Mouse (Mus musculus) small intestine, adult 2 months (tissue): ENCODE measurements around the gene Gls2. TPM values are rescaled to one million over a fixed set of nuclear protein-coding genes. Genes with fewer than 3 reads are reported as not detected.

Experiments
- H3K27ac ChIP-seq: fragments of 200-500 bp; 2 replicates; pipeline ENCODE4 v1.5.1; 2012; ENCODE audit warnings: low read depth, low read length, control low read depth, inconsistent platforms; ENCODE audit not compliant: insufficient read depth
- H3K27me3 ChIP-seq: fragments of 200-500 bp; 2 replicates; pipeline ENCODE4 v1.6.1; 2012; ENCODE audit warnings: mild to moderate bottlenecking, moderate library complexity, low read length, inconsistent platforms; ENCODE audit not compliant: control insufficient read depth, insufficient read depth
- H3K36me3 ChIP-seq: fragments of 200-500 bp; 2 replicates; pipeline ENCODE4 v1.6.1; 2012; ENCODE audit warnings: mild to moderate bottlenecking, low read length, control low read depth, inconsistent platforms; ENCODE audit not compliant: control insufficient read depth, insufficient read depth
- H3K4me1 ChIP-seq: fragments of 200-500 bp; 2 replicates; pipeline ENCODE4 v1.6.1; 2012; ENCODE audit warnings: low read length, inconsistent platforms, mixed read lengths; ENCODE audit not compliant: control insufficient read depth, insufficient read depth, insufficient read length
- H3K4me3 ChIP-seq: fragments of 200-500 bp; 2 replicates; pipeline ENCODE4 v1.5.1; 2012; ENCODE audit warnings: low read depth, mild to moderate bottlenecking, control low read depth, inconsistent platforms, low read length, moderate library complexity
- CTCF ChIP-seq: fragments of 200-500 bp; IDR thresholded peaks from 2 replicates; pipeline ENCODE4 v1.5.1; 2012; ENCODE audit warnings: low read depth, mild to moderate bottlenecking, control low read depth, inconsistent platforms, low read length, moderate library complexity, mixed read lengths; ENCODE audit not compliant: insufficient replicate concordance, insufficient read length; ENCODE audit errors: extremely low read depth
- POLR2A ChIP-seq: fragments of 200-500 bp; IDR thresholded peaks from 2 replicates; pipeline ENCODE4 v1.6.1; 2012; ENCODE audit warnings: low read depth, mild to moderate bottlenecking, control low read depth, inconsistent platforms, low read length, moderate library complexity
- whole genome bisulfite sequencing: fragments of 180-500 bp; shearing (Covaris S2); methylation state at CpG from one replicate; pipeline ENCODE4 v1.1.7; 2018; 5-methylcytosine and 5-hydroxymethylcytosine counted together
- polyA plus RNA-seq: library from polyadenylated mRNA; depleted of rRNA; stranded (reverse); fragments of >200 nt; gene quantifications from 2 replicates; pipeline ENCODE4 v1.2.3, GENCODE M21; 2012

Gls2 gene
- polyA plus RNA-seq, 1 experiment = 7.5 TPM

DNA sequence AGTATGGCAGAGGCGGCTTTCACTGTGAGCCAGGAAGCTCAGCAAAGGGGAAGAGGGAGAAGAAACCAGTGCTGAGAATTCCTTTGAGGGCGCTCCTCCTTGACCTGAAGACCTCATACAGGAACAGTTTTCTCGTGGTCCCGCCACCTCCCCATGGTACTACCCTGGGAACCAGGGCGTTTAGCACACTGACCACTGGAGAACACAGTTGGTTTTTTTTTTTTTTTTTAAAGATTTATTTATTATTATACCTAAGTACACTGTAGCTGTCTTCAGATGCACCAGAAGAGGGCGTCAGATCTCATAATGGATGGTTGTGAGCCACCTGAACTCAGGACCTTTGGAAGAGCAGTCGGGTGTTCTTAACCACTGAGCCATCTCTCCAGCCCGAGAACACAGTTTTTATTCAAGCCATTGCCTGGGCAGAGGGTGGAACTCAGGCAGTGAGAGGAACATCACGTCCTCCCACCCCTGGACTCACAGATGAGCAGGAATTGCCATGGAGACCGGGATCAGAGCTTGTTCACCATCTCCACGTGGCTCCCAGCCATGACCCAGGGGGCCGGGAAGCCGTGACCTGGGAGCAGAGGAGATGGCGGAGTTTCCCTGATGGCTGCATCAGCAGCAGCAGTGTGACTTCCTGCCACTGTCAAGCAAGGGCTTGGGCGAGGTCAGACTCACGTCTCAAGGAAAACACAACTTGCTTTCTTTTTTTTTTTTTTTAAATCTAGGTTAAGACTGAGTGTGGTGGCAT, 27.5 kb downstream of the Gls2 start:
- Histone ChIP-seq H3K4me3 (no peak overlapping the region), H3K36me3 (no peaks in the 10 kb centered on the region), H3K4me1 (no peaks in the 10 kb centered on the region), H3K27me3 (no peaks in the 10 kb centered on the region), H3K27ac (no peak overlapping the region)
- 66% methylated on average over 16 of the region's 16 CpGs for WGBS
- TF ChIP-seq POLR2A (no peak), CTCF (no peak)

DNA sequence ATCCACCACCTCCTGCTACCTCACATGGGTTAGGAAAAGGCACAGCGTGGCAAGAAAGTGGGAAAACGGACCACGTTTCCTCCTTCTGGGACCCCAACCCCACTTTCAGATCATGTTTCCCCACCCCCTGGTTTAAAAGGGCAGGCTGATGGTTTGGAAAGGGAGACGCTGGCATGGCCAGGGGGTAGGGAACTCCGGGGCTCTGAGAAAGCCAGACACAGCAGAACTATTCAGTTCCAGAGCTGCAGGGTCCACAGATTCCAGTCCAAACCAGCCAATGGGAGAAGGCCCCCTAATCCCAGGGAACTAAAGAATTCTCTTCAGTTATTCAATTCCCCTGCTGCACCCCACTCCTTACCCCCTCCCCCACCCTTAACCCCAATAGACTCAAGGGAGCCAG, 30.8 kb downstream of the Gls2 start:
- Histone ChIP-seq H3K36me3 (no peaks in the 10 kb centered on the region), H3K4me1 (no peaks in the 10 kb centered on the region), H3K27me3 (no peaks in the 10 kb centered on the region), H3K4me3 (no peak overlapping the region), H3K27ac (no peak overlapping the region)
- WGBS = 75% methylated on average over 5 of the region's 5 CpGs
- TF ChIP-seq CTCF (no peak), POLR2A (no peak)

DNA sequence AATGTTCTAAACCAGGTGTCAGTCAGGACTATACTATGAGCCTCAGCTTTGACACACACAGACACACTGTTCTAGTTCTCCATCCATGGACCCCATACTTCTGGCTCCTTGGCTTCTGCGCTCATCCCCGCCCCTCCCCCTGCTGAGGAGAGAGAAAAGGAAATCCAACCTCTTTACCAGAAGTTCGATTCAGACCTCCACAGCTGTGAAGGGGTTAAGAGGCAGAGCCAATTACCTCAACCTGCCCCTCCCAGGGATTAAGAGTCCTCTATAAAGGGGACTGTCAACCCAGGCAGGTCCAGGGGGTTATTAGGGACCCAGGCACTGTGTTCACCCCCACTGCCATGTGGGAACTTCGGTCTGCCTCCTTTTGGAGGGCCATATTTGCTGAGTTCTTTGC, 31.3 kb downstream of the Gls2 start, which contains the start of gene Mip:
Gene Mip, plus strand, starts transcription at position 301 of the 400 bp plus-strand sequence.
- Histone ChIP-seq H3K27ac (no peak within 1 kb of the TSS), H3K4me3 (no peak within 1 kb of the TSS), H3K4me1 (no peaks in the 10 kb centered on the region), H3K27me3 (no peaks in the 10 kb centered on the region), H3K36me3 (no peaks in the 10 kb centered on the region)
- 58% methylated on average over 4 of the region's 4 CpGs for WGBS
- TF ChIP-seq POLR2A (no peak), CTCF (no peak)

DNA sequence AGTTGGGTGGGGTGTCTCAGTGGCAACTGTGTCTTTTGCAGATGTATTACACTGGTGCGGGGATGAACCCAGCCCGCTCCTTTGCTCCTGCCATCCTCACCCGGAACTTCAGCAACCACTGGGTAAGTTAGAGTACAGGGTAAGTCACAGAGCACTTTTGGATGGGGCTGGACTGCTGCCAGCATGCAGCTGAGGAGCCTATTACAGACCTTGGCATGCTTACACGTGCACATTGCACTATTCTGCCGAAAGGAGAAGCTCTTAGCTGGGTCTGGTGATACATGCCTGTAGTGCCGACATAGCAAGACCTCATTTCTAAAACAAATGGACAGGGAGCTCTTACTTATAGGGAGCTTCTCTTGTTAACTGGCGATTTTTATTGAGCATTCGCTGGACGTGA, 33.3 kb downstream of the Gls2 start:
- H3K27ac ChIP-seq = no peak overlapping the region
- no peak overlapping the region for H3K4me3 ChIP-seq
- 70% methylated on average over 9 of the region's 9 CpGs for WGBS
- H3K36me3 ChIP-seq = no peaks in the 10 kb centered on the region
- H3K4me1 ChIP-seq = no peaks in the 10 kb centered on the region
- no peak for TF ChIP-seq POLR2A
- no peak for TF ChIP-seq CTCF
- H3K27me3 ChIP-seq = no peaks in the 10 kb centered on the region

DNA sequence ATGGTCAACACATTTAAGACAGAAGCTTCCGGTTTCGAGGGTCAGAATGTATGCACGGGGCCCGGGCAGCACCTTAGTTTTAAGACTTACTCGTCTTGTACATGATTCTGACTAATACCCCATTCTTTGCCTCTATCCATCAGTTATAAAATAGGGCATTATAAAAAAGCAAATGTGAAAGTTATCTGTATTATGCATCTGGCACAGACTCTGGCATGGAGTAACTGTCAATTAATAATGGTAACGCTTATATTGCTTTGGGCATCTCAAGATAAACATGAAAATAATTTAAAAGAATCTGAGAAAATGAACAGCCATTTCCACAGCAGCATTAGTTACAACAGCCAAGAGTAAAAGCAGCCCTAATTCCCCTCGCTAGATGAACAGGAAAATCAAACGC, 33.8 kb downstream of the Gls2 start:
- Histone ChIP-seq H3K27ac (no peak overlapping the region), H3K4me3 (no peak overlapping the region), H3K4me1 (no peaks in the 10 kb centered on the region), H3K27me3 (no peaks in the 10 kb centered on the region), H3K36me3 (no peaks in the 10 kb centered on the region)
- WGBS = 88% methylated on average over 8 of the region's 8 CpGs
- TF ChIP-seq CTCF (no peak), POLR2A (no peak)

DNA sequence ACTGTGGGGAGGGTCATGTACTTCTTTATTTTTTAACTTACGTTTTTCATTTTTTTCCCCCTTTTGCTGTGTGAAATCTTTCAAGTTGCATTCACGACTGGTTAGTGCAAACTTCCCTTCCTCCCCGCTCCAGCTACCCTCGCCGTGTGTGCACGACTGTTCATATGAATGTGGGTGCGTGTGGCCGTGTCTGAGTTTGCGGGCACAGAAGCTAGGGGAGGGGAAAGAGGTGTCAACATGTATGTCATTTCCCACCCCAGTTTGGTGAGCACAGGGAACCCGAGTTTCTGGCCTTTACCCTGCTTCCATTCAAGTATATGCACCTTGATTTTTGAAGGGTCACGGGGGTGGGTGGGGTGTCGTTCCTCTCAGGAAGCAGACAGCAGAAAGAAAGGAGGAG, 36.3 kb downstream of the Gls2 start:
- Histone ChIP-seq H3K36me3 (no peaks in the 10 kb centered on the region), H3K4me1 (no peaks in the 10 kb centered on the region), H3K4me3 (no peak overlapping the region), H3K27ac (no peak overlapping the region), H3K27me3 (no peaks in the 10 kb centered on the region)
- TF ChIP-seq POLR2A (no peak), CTCF (no peak)
- WGBS = 82% methylated on average over 12 of the region's 12 CpGs

DNA sequence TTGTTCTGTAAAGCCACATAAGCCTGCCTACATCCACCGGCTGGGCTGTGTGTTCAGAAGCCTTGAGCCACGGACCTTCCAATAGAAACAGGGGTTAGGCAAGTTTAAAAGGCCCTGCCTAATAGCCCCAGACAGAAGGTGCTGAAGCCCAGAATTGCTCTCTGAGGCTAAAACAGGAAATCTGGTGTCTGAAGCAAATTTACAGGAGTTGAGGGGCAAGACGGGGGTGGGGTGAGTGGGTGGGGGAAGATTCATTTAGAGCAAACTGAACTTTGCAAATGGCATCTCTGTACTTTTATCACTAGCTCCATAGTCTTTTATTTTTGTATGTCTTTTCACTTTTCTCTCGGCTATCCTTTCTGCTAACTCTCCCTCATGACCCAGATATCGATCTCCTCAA, 36.9 kb downstream of the Gls2 start:
- H3K4me1 ChIP-seq = no peaks in the 10 kb centered on the region
- no peak overlapping the region for H3K4me3 ChIP-seq
- WGBS = 13% methylated on average over 5 of the region's 5 CpGs
- peak overlapping the region; percentile 60; the same call in 1 of the 2 replicates for H3K27ac ChIP-seq
- H3K36me3 ChIP-seq = no peaks in the 10 kb centered on the region
- TF ChIP-seq CTCF (no peak), POLR2A (no peak)
- no peaks in the 10 kb centered on the region for H3K27me3 ChIP-seq
